Mouse (Mus musculus) stomach, postnatal 0 days (tissue): ENCODE measurements around the gene Wdcp.

Source experiments
- CTCF ChIP-seq: IDR thresholded peaks from 2 replicates; pipeline ENCODE4 v1.5.1; 2016; ENCODE audit warnings: antibody characterized with exemption, low read depth, mild to moderate bottlenecking, moderate library complexity
- EP300 ChIP-seq: optimal IDR thresholded peaks from 2 replicates; pipeline ENCODE3; 2016; ENCODE audit warnings: antibody characterized with exemption

DNA sequence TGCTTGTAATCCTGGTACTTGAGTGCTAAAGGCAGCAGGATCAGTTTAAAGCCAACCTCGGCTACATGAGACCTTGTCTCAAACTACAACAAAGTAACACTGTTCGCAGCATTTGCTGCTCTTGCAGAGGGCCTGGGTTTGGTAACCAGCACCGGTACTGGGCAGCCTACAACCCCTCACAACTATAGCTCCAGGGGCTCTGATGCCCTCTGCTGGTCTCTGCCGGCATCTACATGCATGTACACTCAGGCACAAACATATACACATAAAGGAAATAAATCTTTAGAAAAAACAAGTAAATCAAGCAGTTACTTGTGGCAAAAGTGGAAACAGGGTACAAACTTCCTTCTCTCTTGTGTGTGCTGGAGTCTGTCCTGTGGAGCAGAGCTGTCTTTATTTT is 19.6 kb downstream of the Wdcp start:
- TF ChIP-seq CTCF, result peak; percentile 45
- no peak for TF ChIP-seq EP300
